Mouse (Mus musculus) intestine, postnatal 0 days (tissue): ENCODE measurements around the gene Tgfbr1. TPM values are rescaled to one million over a fixed set of nuclear protein-coding genes. Genes with fewer than 3 reads are reported as not detected.

ENCODE experiments used
- ATAC-seq: fragments of 200-750 bp; cut with Nextera tagmentation; 2 replicates; pipeline ENCODE4 v1.8.0; 2017; ENCODE audit warnings: mild to moderate bottlenecking, moderate TSS enrichment, moderate library complexity
- H3K27ac ChIP-seq: fragments of 300-500 bp; sonication (generic); 2 replicates; pipeline ENCODE4 v1.5.1; 2014; ENCODE audit warnings: mild to moderate bottlenecking, low read depth, low read length, moderate library complexity
- H3K27me3 ChIP-seq: fragments of 300-500 bp; sonication (generic); replicated peaks from 2 replicates; pipeline ENCODE4 v1.6.1; 2014; ENCODE audit warnings: low read length, mixed read lengths; ENCODE audit not compliant: control insufficient read depth, insufficient read depth
- H3K36me3 ChIP-seq: fragments of 300-500 bp; sonication (generic); 2 replicates; pipeline ENCODE4 v1.6.1; 2014; ENCODE audit warnings: mild to moderate bottlenecking, moderate library complexity; ENCODE audit not compliant: control insufficient read depth, insufficient read depth
- H3K4me1 ChIP-seq: fragments of 300-500 bp; sonication (generic); replicated peaks from 2 replicates; pipeline ENCODE4 v1.6.1; 2014; ENCODE audit warnings: antibody characterized with exemption, low read length, mixed read lengths; ENCODE audit not compliant: control insufficient read depth, insufficient read depth
- H3K4me2 ChIP-seq: fragments of 300-500 bp; sonication (generic); replicated peaks from 2 replicates; pipeline ENCODE4 v1.6.1; 2014; ENCODE audit warnings: low read depth, mild to moderate bottlenecking, moderate library complexity
- H3K4me3 ChIP-seq: fragments of 300-500 bp; sonication (generic); 2 replicates; pipeline ENCODE4 v1.5.1; 2014; ENCODE audit warnings: low read depth, low read length
- H3K9ac ChIP-seq: fragments of 300-500 bp; sonication (generic); 2 replicates; pipeline ENCODE4 v1.6.1; 2014; ENCODE audit warnings: mild to moderate bottlenecking, low read depth, low read length
- H3K9me3 ChIP-seq: fragments of 300-500 bp; sonication (generic); 2 replicates; pipeline ENCODE4 v1.6.1; 2016; ENCODE audit warnings: mixed run types; ENCODE audit not compliant: control insufficient read depth
- CTCF ChIP-seq: sonication (generic); IDR thresholded peaks from 2 replicates; pipeline ENCODE4 v1.5.1; 2016; ENCODE audit warnings: low read depth, mild to moderate bottlenecking, control low read depth, antibody characterized with exemption, moderate library complexity
- WGBS: fragments of 180-500 bp; shearing (Covaris S2); extraction: QIAGEN DNeasy Blood & Tissue Kit; methylation state at CpG from one replicate; pipeline ENCODE4 v1.1.7; 2014; 5-methylcytosine and 5-hydroxymethylcytosine counted together
- polyA plus RNA-seq: library from polyadenylated mRNA; unstranded; fragments of >200 nt; fragmentation: Nextera tagmentation; extraction: Ambion mirVana; gene quantifications from 2 replicates; pipeline ENCODE4 v1.2.1, GENCODE M21; 2015

Tgfbr1 gene
- polyA plus RNA-seq, 1 experiment from 2014 or later = 9.6 TPM

DNA sequence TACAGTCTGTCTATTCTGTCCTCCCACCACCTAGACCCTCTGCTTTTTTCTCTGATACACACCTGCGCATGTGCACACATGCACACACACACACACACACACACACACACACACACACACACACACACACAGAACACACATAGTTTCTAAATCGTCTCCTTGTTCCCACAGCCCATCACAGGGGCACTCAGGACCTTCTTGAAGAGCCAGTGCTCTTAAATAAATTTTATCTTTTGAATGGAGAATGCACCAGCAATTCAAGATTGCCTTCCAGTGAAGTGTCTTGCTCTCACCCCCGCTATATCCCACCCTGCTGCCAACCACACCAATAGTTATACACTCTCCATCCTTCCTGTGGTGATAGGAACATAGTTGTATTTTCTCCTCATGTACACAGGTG, 69.9 kb downstream of the Tgfbr1 start:
- no peak for TF ChIP-seq CTCF
- H3K27ac ChIP-seq = no peak overlapping the region
- H3K4me2 ChIP-seq = no peak overlapping the region
- ATAC-seq = no peak
- no peaks in the 10 kb centered on the region for H3K4me1 ChIP-seq
- no peaks in the 10 kb centered on the region for H3K36me3 ChIP-seq
- no peaks in the 10 kb centered on the region for H3K27me3 ChIP-seq
- WGBS = 76% methylated on average over 3 of the region's 3 CpGs
- H3K4me3 ChIP-seq = no peak overlapping the region
- no peak overlapping the region for H3K9ac ChIP-seq
- H3K9me3 ChIP-seq = no peaks in the 10 kb centered on the region

- Histone ChIP-seq H3K4me2 (no peak overlapping the region), H3K9ac (no peak overlapping the region), H3K36me3 (no peaks in the 10 kb centered on the region), H3K4me1 (no peaks in the 10 kb centered on the region), H3K27ac (no peak overlapping the region), H3K9me3 (no peaks in the 10 kb centered on the region), H3K4me3 (no peak overlapping the region), H3K27me3 (no peaks in the 10 kb centered on the region)
- 17% methylated on average over 2 of the region's 2 CpGs for WGBS
- no peak for TF ChIP-seq CTCF
- no peak for ATAC-seq
These were observed 71.4 kb downstream of the Tgfbr1 start for GRCm38 (mm10) chr4:47424376-47424775.

- no peaks in the 10 kb centered on the region for H3K36me3 ChIP-seq
- H3K9ac ChIP-seq = no peak overlapping the region
- H3K27ac ChIP-seq = no peak overlapping the region
- no peak overlapping the region for H3K4me2 ChIP-seq
- WGBS = 94% methylated on average over 16 of the region's 16 CpGs
- no peaks in the 10 kb centered on the region for H3K4me1 ChIP-seq
- H3K27me3 ChIP-seq = no peaks in the 10 kb centered on the region
- H3K4me3 ChIP-seq = no peak overlapping the region
- no peak for ATAC-seq
- no peak for TF ChIP-seq CTCF
- no peaks in the 10 kb centered on the region for H3K9me3 ChIP-seq
These were observed 72.3 kb downstream of the Tgfbr1 start for GRCm38 (mm10) chr4:47425247-47425830.

GRCm38 (mm10) chr4:47427606-47428005, 74.6 kb downstream of the Tgfbr1 start:
- Histone ChIP-seq H3K9me3 (no peaks in the 10 kb centered on the region), H3K4me3 (no peak overlapping the region), H3K9ac (no peak overlapping the region), H3K4me1 (no peaks in the 10 kb centered on the region), H3K27me3 (no peaks in the 10 kb centered on the region), H3K36me3 (no peaks in the 10 kb centered on the region), H3K4me2 (no peak overlapping the region), H3K27ac (no peak overlapping the region)
- TF ChIP-seq CTCF = no peak
- WGBS = 55% methylated on average over 3 of the region's 3 CpGs
- ATAC-seq = no peak

GRCm38 (mm10) chr4:47430557-47430956, 77.5 kb downstream of the Tgfbr1 start:
- Histone ChIP-seq H3K4me3 (no peak overlapping the region), H3K9me3 (no peaks in the 10 kb centered on the region), H3K9ac (no peak overlapping the region), H3K27ac (no peak overlapping the region), H3K4me2 (no peak overlapping the region), H3K36me3 (no peaks in the 10 kb centered on the region), H3K27me3 (0 out of 2 replicates have a peak, but pooled peaks cover 3% of the 10 kb centered on the region), H3K4me1 (0 out of 2 replicates have a peak, but pooled peaks cover under 1% of the 10 kb centered on the region)
- 48% methylated on average over 6 of the region's 6 CpGs for WGBS
- ATAC-seq = no peak
- TF ChIP-seq CTCF = 0 out of 2 replicates have a peak, but pooled peaks have one; percentile 6

DNA sequence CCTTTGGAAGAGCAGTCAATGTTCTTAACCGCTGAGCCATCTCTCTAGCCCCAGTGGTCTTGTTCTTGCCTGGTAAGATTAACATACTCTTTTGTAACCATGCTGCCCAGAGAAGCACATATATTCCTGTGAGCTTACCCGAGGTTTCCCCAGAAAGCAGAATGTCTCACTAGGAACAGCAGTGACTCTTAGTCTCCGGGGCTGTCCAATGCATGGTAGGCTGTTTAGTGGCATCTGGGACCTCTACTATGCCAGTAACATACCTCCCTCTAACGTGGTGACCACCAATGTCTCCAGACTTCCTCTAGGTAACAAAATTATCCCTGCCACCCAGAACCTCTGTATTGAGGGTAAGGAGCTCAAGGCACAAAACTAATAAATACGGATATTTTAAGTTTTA, 78.1 kb downstream of the Tgfbr1 start:
- no peak overlapping the region for H3K4me3 ChIP-seq
- no peaks in the 10 kb centered on the region for H3K9me3 ChIP-seq
- TF ChIP-seq CTCF = no peak
- no peak overlapping the region for H3K27ac ChIP-seq
- H3K27me3 ChIP-seq = 0 out of 2 replicates have a peak, but pooled peaks cover 3% of the 10 kb centered on the region
- no peaks in the 10 kb centered on the region for H3K36me3 ChIP-seq
- H3K9ac ChIP-seq = no peak overlapping the region
- H3K4me2 ChIP-seq = no peak overlapping the region
- WGBS = 88% methylated on average over 5 of the region's 5 CpGs
- 0 out of 2 replicates have a peak, but pooled peaks cover 6% of the 10 kb centered on the region for H3K4me1 ChIP-seq
- ATAC-seq = no peak
